ENCODE assay signal across 7 mouse cellular contexts in the genomic region with DNA sequence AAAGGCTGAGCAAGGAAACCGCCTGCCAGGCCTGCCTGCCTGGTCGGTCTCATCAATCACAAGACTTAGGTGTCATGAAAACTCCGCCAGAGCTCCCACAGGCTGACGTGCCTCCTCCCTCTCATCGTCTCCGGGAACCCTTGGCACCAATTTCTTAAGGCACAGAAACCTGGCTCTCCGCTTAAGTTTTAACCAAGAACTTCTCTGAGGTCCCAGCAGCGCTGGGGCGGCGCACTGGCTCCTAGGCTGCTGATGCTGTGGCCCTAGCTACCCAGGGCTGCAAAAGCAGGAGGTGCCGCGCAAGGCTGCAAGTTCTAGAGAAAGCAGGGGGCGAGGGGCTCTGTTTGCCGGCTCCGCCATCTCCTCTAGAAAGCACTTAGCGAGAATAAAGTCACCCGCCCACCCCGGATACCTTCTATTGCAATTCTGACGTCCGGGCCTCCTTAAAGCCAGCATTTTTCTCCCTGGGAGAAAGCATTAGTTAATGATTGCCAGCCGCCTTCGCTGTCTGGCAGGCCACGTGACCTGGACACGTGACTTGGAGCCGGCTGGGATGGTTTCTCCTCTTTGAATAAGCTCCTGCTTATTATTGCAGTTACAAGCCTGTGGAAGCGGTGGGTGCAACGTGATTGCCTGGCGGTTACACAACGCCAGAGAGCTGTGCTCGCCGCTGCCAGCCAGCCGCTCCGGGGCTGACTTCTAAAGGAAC. TPM values are rescaled to one million over a fixed set of nuclear protein-coding genes. Genes with fewer than 3 reads are reported as not detected.
DNase-seq lines count a peak whose midpoint lies in the region; ATAC-seq and TF ChIP-seq lines count a peak whose summit lies in the region.

A gene (minus strand): TSS at position 442 of the 709 bp plus-strand sequence.

- H3K27ac ChIP-seq in bone marrow, adult 2 months (ENCODE audit: control insufficient read depth, insufficient read depth, low read depth, low read length, poor library complexity) = peak within 1 kb of the TSS; percentile 16
- peak within 1 kb of the TSS; percentile 95 for H3K27ac ChIP-seq in embryonic facial prominence, embryonic 15.5 days (replicated peaks)
- peak within 1 kb of the TSS; percentile 99 for H3K27ac ChIP-seq in limb, embryonic 13.5 days
- peak within 1 kb of the TSS; percentile 87 for H3K27ac ChIP-seq in midbrain, embryonic 15.5 days
- H3K27ac ChIP-seq in spleen, adult 2 months (ENCODE audit: insufficient read depth, low read length) = peak within 1 kb of the TSS; percentile 71

- H3K4me1 ChIP-seq in bone marrow, adult 2 months (ENCODE audit: control insufficient read depth, insufficient read depth, low read length) = no peaks in the 10 kb centered on the region
- peaks cover 32% of the 10 kb centered on the region for H3K4me1 ChIP-seq in embryonic facial prominence, embryonic 15.5 days
- peaks cover 31% of the 10 kb centered on the region for H3K4me1 ChIP-seq in limb, embryonic 13.5 days
- peaks cover 21% of the 10 kb centered on the region for H3K4me1 ChIP-seq in midbrain, embryonic 15.5 days
- no peaks in the 10 kb centered on the region for H3K4me1 ChIP-seq in spleen, adult 2 months (ENCODE audit: control insufficient read depth, insufficient read depth, insufficient read length)

- peak within 1 kb of the TSS; percentile 33 for H3K9ac ChIP-seq in embryonic facial prominence, embryonic 15.5 days
- peak within 1 kb of the TSS; percentile 79 for H3K9ac ChIP-seq in limb, embryonic 13.5 days
- peak within 1 kb of the TSS; percentile 57 for H3K9ac ChIP-seq in midbrain, embryonic 15.5 days

- WGBS in bone marrow, adult 2 months = 3% methylated on average over 33 of the region's 33 CpGs
- WGBS in embryonic facial prominence, embryonic 15.5 days = 2% methylated on average over 33 of the region's 33 CpGs
- under 1% methylated on average over 33 of the region's 33 CpGs for WGBS in limb, embryonic 13.5 days
- WGBS in midbrain, embryonic 15.5 days = under 1% methylated on average over 33 of the region's 33 CpGs
- 6% methylated on average over 33 of the region's 33 CpGs for WGBS in spleen, adult 2 months

- TF ChIP-seq CTCF in bone marrow, adult 2 months (IDR thresholded peaks at IDR 0.05; ENCODE audit: control insufficient read depth, insufficient read depth, low read length) = no peak
- TF ChIP-seq CTCF in spleen, adult 2 months (IDR thresholded peaks at IDR 0.05; ENCODE audit: extremely low read depth, insufficient read depth, insufficient read length, insufficient replicate concordance) = no peak

- peaks cover 12% of the 10 kb centered on the region for H3K36me3 ChIP-seq in embryonic facial prominence, embryonic 15.5 days
- peaks cover 11% of the 10 kb centered on the region for H3K36me3 ChIP-seq in limb, embryonic 13.5 days
- H3K36me3 ChIP-seq in midbrain, embryonic 15.5 days (replicated peaks) = no peaks in the 10 kb centered on the region
- no peaks in the 10 kb centered on the region for H3K36me3 ChIP-seq in spleen, adult 2 months (ENCODE audit: control insufficient read depth, insufficient read depth, low read length)

- peak; percentile 95 for DNase-seq in heart, adult 8-10 months (ENCODE audit: low spot score)
- DNase-seq in kidney, adult 9 months = peak; percentile 100
- DNase-seq in spleen, adult 2 months (ENCODE audit: low read depth in 1 of 2, low spot score in 2 of 2) = peak in 1 of 2 experiments; percentile 70

- TF ChIP-seq POLR2A in bone marrow, adult 2 months (IDR thresholded peaks at IDR 0.05; ENCODE audit: borderline replicate concordance, control insufficient read depth, low read depth, low read length) = peak; percentile 54; the same call in 1 of the 2 replicates
- no peak for TF ChIP-seq POLR2A in spleen, adult 2 months (IDR thresholded peaks at IDR 0.05; ENCODE audit: low read depth, low read length)

- H3K27me3 ChIP-seq in embryonic facial prominence, embryonic 15.5 days = no peaks in the 10 kb centered on the region
- no peaks in the 10 kb centered on the region for H3K27me3 ChIP-seq in limb, embryonic 13.5 days
- H3K27me3 ChIP-seq in midbrain, embryonic 15.5 days (replicated peaks) = no peaks in the 10 kb centered on the region
- no peaks in the 10 kb centered on the region for H3K27me3 ChIP-seq in spleen, adult 2 months (ENCODE audit: control insufficient read depth, insufficient read depth, low read length)

- no peaks in the 10 kb centered on the region for H3K9me3 ChIP-seq in embryonic facial prominence, embryonic 15.5 days (replicated peaks)
- H3K9me3 ChIP-seq in limb, embryonic 13.5 days = peaks cover 13% of the 10 kb centered on the region
- no peaks in the 10 kb centered on the region for H3K9me3 ChIP-seq in midbrain, embryonic 15.5 days

- peak within 1 kb of the TSS; percentile 24 for H3K4me3 ChIP-seq in bone marrow, adult 2 months (replicated peaks; ENCODE audit: control insufficient read depth, low read depth, low read length)
- H3K4me3 ChIP-seq in embryonic facial prominence, embryonic 15.5 days (replicated peaks) = peak within 1 kb of the TSS; percentile 50
- H3K4me3 ChIP-seq in limb, embryonic 13.5 days = peak within 1 kb of the TSS; percentile 58
- H3K4me3 ChIP-seq in midbrain, embryonic 15.5 days = peak within 1 kb of the TSS; percentile 49
- peak within 1 kb of the TSS; percentile 58 for H3K4me3 ChIP-seq in spleen, adult 2 months (ENCODE audit: extremely low read depth, insufficient read depth, insufficient read length)

- H3K4me2 ChIP-seq in embryonic facial prominence, embryonic 15.5 days (replicated peaks) = peak within 1 kb of the TSS; percentile 69
- H3K4me2 ChIP-seq in limb, embryonic 13.5 days (replicated peaks) = peak within 1 kb of the TSS; percentile 76
- H3K4me2 ChIP-seq in midbrain, embryonic 15.5 days = peak within 1 kb of the TSS; percentile 75

- ATAC-seq in embryonic facial prominence, embryonic 15.5 days (ENCODE audit: insufficient number of reproducible peaks, low FRiP score, low TSS enrichment, low read depth) = peak; percentile 82
- ATAC-seq in limb, embryonic 13.5 days (ENCODE audit: low FRiP score, low read depth) = peak; percentile 90
- peak; percentile 88 for ATAC-seq in midbrain, embryonic 15.5 days (replicated peaks)

RNA-seq across cellular contexts. Expression of the gene that starts here (rescaled TPM):
- 8.4 TPM in 1 of 2 replicates, not detected in the other for polyA plus RNA-seq in bone marrow, adult 2 months (2011; ENCODE audit: insufficient read depth, insufficient read length, low replicate concordance, missing spikeins)
- 1.6 and 2.3 TPM in 2 replicates for polyA plus RNA-seq in embryonic facial prominence, embryonic 15.5 days (2015; fragmentation: Nextera tagmentation; extraction: Ambion mirVana)
- total RNA-seq in heart, adult 8-10 months (2022) = 1 to 10 TPM; 3.2 to 7.7 (median 7.3) TPM
- polyA plus RNA-seq in limb, embryonic 13.5 days (2015; fragmentation: Nextera tagmentation; extraction: Ambion mirVana) = 1.6 and 2.6 TPM in 2 replicates
- polyA plus RNA-seq in midbrain, embryonic 15.5 days (2015; fragmentation: Nextera tagmentation; extraction: Ambion mirVana) = 6.5 and 8.6 TPM in 2 replicates
- polyA plus RNA-seq in spleen, adult 2 months (2012; rRNA removed) = not detected in 2 replicates

Comparison
In these comparisons a context has a peak if more than half of its experiments do, and no peak if none do; other contexts are left out.
1. H3K27ac ChIP-seq: peak in every context shown above with its lines; median percentile 99 in limb, embryonic 13.5 days; 95 in embryonic facial prominence, embryonic 15.5 days; 87 in midbrain, embryonic 15.5 days; 71 in spleen, adult 2 months; 16 in bone marrow, adult 2 months.